Mouse (Mus musculus) liver, adult 2 months (tissue): ENCODE results near the gene Gp1ba.

Experiments used
- CTCF ChIP-seq: fragments of 200-500 bp; IDR thresholded peaks from 2 replicates; pipeline ENCODE4 v1.5.1; 2011; ENCODE audit warnings: low read depth, low read length, control low read depth
- POLR2A ChIP-seq: fragments of 200-500 bp; IDR thresholded peaks from 2 replicates; pipeline ENCODE4 v1.6.1; 2011; ENCODE audit warnings: low read length, control low read depth; ENCODE audit not compliant: insufficient read depth; ENCODE audit errors: extremely low read depth

GRCm38 (mm10) chr11:70641241-70641640 is 2.3 kb downstream of the Gp1ba start:
- TF ChIP-seq CTCF (no peak), POLR2A (no peak)
